Mouse (Mus musculus): Measurements from ENCODE around the gene Ak9.

GRCm38 (mm10) chr10:41260243-41261006, 43.4 kb upstream of the Ak9 start:
- TF ChIP-seq CTCF (IDR thresholded peaks at IDR 0.05; ENCODE audit: control insufficient read depth, insufficient read depth, low read length) = no peak
- TF ChIP-seq POLR2A (IDR thresholded peaks at IDR 0.05; ENCODE audit: borderline replicate concordance, control insufficient read depth, low read depth, low read length) = no peak

Data from bone marrow, adult 2 months (tissue).